Mouse (Mus musculus) gonadal fat pad, adult 2 months (tissue): ENCODE results near the gene Arhgap28. TPM values are rescaled to one million over a fixed set of nuclear protein-coding genes. Genes with fewer than 3 reads are reported as not detected.

Source experiments
- DNase-seq: peaks from one replicate; pipeline ENCODE4 v3.0.0-alpha.2; 2012; ENCODE audit warnings: low read depth
- polyA plus RNA-seq: library from polyadenylated mRNA; depleted of rRNA; stranded (reverse); fragments of >200 nt; gene quantifications from 2 replicates; pipeline ENCODE4 v1.2.3, GENCODE M21; 2012; rRNA removed

Arhgap28 gene
- polyA plus RNA-seq: 3.5 and 3.9 TPM in 2 replicates

GRCm38 (mm10) chr17:68003741-68004560, at the start of gene Arhgap28:
Gene Arhgap28, minus strand, starts transcription at chr17:68004120.
- peak; percentile 83 for DNase-seq

GRCm38 (mm10) chr17:68046341-68046675, 42.4 kb upstream of the Arhgap28 start:
- no peak for DNase-seq

- DNase-seq: no peak
Measured at GRCm38 (mm10) chr17:68045655-68046340, 41.9 kb upstream of the Arhgap28 start.

GRCm38 (mm10) chr17:68042377-68042776, 38.5 kb upstream of the Arhgap28 start:
- no peak for DNase-seq

GRCm38 (mm10) chr17:68037011-68037410, 33.1 kb upstream of the Arhgap28 start:
- DNase-seq: no peak

- DNase-seq: no peak
Measured at GRCm38 (mm10) chr17:68029495-68029894, 25.6 kb upstream of the Arhgap28 start.

- no peak for DNase-seq
Measured at GRCm38 (mm10) chr17:68028519-68028918, 24.6 kb upstream of the Arhgap28 start.

- DNase-seq: no peak
Measured at GRCm38 (mm10) chr17:68024327-68024726, 20.4 kb upstream of the Arhgap28 start.

- DNase-seq: no peak
Measured at GRCm38 (mm10) chr17:68019466-68020065, 15.6 kb upstream of the Arhgap28 start.

GRCm38 (mm10) chr17:68017095-68017494, 13.2 kb upstream of the Arhgap28 start:
- no peak for DNase-seq

GRCm38 (mm10) chr17:68011606-68012005, 7.7 kb upstream of the Arhgap28 start:
- DNase-seq: no peak

- DNase-seq: no peak
Measured at GRCm38 (mm10) chr17:68010041-68010440, 6.1 kb upstream of the Arhgap28 start.

- no peak for DNase-seq
Measured at GRCm38 (mm10) chr17:68004581-68005330, 836 bp upstream of the Arhgap28 start.

- DNase-seq: no peak
Measured at GRCm38 (mm10) chr17:68002608-68003595, 1.0 kb downstream of the Arhgap28 start.

GRCm38 (mm10) chr17:67999801-68000200, 4.1 kb downstream of the Arhgap28 start:
- no peak for DNase-seq

- DNase-seq: no peak
Measured at GRCm38 (mm10) chr17:67996769-67997155, 7.2 kb downstream of the Arhgap28 start.

- no peak for DNase-seq
Measured at GRCm38 (mm10) chr17:67996097-67996768, 7.7 kb downstream of the Arhgap28 start.

GRCm38 (mm10) chr17:67995277-67995819, 8.6 kb downstream of the Arhgap28 start:
- DNase-seq: no peak

- DNase-seq: no peak
Measured at GRCm38 (mm10) chr17:67994861-67995260, 9.1 kb downstream of the Arhgap28 start.
